Mouse (Mus musculus): ENCODE data around the gene Dennd1b. TPM values are rescaled to one million over a fixed set of nuclear protein-coding genes. Genes with fewer than 3 reads are reported as not detected.
A peak's percentile ranks its signal among the peaks of the same experiment; 100 is the strongest.

Gene Dennd1b
- total RNA-seq, 2 experiments from 2014 or later, result 22.2 to 23.5 TPM

- intact Hi-C loops (cut with DNase I), result no loop called here
- no peak for DNase-seq
Observed at GRCm38 (mm10) chr1:139153493-139153892, 190.3 kb downstream of the Dennd1b start.

DNA sequence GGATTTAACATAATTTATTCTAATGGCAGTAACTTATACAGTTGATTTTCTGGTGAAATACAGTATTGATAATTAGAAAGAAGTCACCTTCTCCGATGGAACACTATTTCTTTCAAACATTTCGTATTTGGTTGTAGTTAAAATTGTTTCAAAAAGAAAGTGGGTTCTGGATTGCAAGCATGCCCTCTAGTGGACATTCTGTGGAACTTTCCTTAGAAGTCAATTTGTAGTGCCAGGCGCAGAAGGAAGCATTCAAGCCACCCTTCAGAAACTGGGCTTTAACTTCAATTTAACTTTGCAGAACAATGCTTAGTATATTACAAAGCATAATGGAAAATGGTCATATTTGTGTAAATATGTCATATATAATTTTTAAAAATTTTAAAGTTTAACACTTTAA lies 193.2 kb downstream of the Dennd1b start:
- intact Hi-C loops (cut with DNase I), result loop anchor here (2.0 to 5.0 kb wide), 2 partner anchors 194 to 322 kb away; partner anchors contain the start of gene Dennd1b
- peak in 1 of 2 experiments; percentile 8 for DNase-seq

DNA sequence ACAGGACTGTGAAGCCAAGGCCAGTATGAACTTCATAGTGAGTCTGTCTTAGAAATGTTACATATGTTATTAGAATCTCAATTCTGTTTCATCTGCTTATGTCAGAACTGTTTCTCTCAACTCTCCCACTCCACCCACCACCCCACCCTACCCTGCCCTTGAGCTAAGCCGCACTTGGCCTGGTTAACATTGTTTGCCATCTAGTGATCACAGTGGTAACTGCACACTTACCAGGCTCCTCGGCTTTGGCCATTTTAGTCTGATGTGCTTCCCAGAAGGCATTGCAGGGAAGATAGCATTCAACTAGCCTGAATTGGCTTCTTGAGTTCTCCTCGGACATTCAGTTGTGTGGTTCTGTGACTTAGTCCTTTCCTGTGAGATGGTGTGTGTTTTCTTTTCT lies 198.4 kb downstream of the Dennd1b start:
- intact Hi-C loops (cut with DNase I), result loop anchor here (5.0 to 10.0 kb wide), 2 partner anchors 106 to 837 kb away; no protein-coding TSS in a partner anchor

DNA sequence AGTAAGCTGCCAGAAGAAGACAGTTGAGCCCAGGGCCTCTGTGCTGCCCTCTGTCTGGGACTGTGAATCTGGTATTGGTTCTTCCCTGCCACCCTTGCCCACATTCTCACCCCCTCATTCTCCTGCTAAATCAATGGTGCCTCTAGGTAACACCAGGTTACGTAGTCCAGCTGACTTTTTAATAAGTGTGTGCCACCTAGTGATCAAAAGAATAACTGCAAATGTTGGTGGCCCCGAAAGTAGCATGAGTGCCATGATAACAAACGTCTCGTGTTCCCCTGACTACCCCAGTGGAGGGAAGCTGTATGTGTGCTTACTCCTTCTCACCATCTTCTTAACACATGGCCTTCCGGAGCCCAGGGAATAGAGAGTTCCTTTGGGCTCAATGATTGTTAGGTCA lies 199.6 kb downstream of the Dennd1b start:
- intact Hi-C loops (cut with DNase I), result loop anchor here (5.0 to 10.0 kb wide), 2 partner anchors 104 to 838 kb away; no protein-coding TSS in a partner anchor
- peak in 1 of 2 experiments; percentile 21 for DNase-seq

More for the DNA sequence above, 198.4 kb downstream of the Dennd1b start:
- DNase-seq, result no peak

DNA sequence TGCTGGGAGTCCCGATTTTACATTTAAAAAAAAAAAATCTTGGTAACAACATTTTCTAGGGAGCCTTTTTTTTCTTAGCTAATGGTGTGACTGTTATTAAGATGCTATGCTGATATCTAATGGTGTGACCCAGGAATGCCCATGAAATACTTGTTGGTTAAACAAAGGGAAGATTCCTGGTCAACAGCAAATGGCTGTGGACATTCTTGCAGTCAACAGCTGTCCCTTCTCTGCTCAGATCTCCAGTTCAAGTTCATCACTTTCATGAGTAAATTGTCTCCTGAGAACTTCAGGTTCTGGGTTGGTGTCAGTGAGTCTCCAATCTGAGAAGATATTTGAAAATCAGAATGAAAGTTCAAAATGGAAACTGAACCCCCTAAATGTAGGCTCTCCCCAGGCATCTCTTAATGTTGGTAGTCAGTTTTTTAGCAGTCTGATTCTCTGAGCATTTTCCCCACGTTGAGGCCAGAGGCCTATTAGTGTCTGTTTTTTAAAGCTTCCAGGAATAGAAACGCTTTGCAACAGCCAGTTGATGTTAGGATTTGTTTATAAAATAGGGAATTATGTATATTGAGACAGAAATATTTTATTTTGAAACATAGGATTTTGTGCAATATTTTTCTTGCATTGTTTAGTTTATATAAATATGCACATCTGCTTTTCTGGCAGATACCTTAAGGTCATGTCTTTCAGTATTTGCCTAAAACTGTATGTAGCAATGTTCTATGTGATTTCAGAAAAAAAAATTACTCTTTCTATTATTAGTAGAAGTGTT lies 211.0 kb downstream of the Dennd1b start:
- no peak for DNase-seq
- intact Hi-C loops (cut with DNase I), result no loop called here

GRCm38 (mm10) chr1:139179707-139180106 lies 216.5 kb downstream of the Dennd1b start:
- no peak for DNase-seq
- intact Hi-C loops (cut with DNase I), result no loop called here

DNA sequence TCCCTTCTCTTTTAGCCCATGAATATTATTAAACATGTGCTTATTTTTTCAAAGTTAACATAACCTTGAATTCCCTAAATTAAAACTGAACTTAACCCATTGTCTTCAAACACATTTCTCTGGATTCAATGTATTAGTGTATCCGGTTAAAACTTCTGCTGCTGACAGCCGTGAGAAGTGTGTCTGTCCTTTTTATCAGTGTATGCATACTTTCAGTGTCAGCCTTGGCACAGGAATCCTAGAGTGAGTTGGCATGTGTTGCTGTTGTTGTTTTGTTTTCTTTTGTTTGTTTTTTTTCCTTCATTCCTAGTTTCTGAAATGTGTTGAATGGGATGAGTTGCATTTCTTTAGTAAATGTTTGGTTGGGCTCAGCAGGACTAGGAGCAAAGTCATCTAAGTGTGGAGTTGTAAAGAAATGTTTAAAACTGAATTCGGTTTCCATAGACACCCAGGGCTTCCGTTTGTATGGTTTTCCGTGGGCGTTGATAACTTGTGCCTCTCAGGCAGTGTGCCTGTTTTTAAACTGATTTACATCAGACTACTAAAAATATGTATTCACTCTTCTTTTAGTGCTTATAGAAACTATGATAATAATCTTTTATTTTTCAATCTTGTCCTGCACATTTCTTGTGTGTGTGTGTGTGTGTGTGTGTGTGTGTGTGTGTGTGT lies 217.4 kb downstream of the Dennd1b start:
- intact Hi-C loops (cut with DNase I), result no loop called here
- no peak for DNase-seq

DNA sequence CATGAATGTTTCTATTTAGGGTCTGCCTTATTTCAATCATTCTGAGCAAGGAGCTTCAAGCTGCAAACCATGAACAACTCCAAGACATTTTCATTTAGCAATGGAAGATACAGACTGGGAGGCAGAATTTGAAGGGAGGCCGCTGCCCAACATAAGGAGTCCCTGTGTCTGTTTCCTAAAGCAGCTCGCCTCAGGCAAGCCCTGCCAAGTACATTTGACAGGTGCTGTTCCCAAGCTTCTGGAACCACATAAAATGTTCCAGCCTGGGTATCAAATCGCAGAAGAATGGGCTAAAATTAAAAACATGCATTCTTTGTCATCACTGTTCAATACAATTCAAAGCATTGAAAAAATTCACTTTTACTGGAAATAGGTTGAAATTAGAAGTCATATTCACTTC lies 229.4 kb downstream of the Dennd1b start:
- no peak for DNase-seq
- intact Hi-C loops (cut with DNase I), result no loop called here

- no peak for DNase-seq
- intact Hi-C loops (cut with DNase I), result no loop called here
Observed at GRCm38 (mm10) chr1:139194011-139194410, 230.8 kb downstream of the Dennd1b start.

- intact Hi-C loops (cut with DNase I), result no loop called here
- no peak for DNase-seq
Observed at GRCm38 (mm10) chr1:139194428-139195028, 231.3 kb downstream of the Dennd1b start.

- no peak for DNase-seq
- intact Hi-C loops (cut with DNase I), result no loop called here
Observed at GRCm38 (mm10) chr1:139203026-139203425, 239.8 kb downstream of the Dennd1b start.

DNA sequence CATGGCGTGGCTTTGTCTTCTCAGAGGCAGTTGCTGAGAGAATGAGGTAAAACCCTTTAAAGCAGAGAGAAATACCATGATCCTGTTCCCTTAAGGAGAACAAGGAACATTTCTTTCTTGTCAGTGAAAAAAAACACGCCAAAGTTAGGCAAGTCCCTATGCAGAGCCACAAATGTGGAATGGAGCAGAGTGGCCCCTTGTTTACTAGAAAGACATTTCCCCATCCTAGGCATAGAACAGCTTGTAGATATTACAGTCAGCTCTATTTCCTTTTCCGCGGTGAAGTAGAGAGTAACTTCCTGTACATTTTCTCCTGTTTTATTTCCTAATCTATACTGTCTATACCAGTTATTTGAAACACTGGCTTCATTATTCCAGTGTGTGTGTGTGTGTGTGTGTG lies 243.0 kb downstream of the Dennd1b start:
- intact Hi-C loops (cut with DNase I), result no loop called here
- DNase-seq, result no peak

GRCm38 (mm10) chr1:139209796-139210195 lies 246.6 kb downstream of the Dennd1b start:
- DNase-seq, result peak; percentile 2 to 5

GRCm38 (mm10) chr1:139210505-139210904 lies 247.3 kb downstream of the Dennd1b start:
- intact Hi-C loops (cut with DNase I), result no loop called here
- DNase-seq, result no peak

More at GRCm38 (mm10) chr1:139209796-139210195, 246.6 kb downstream of the Dennd1b start:
- intact Hi-C loops (cut with DNase I), result no loop called here

- peak in 1 of 2 experiments; percentile 4 for DNase-seq
- intact Hi-C loops (cut with DNase I), result no loop called here
Observed at GRCm38 (mm10) chr1:139215311-139215710, 252.1 kb downstream of the Dennd1b start.

- intact Hi-C loops (cut with DNase I), result no loop called here
- no peak for DNase-seq
Observed at GRCm38 (mm10) chr1:139223804-139224203, 260.6 kb downstream of the Dennd1b start.

- intact Hi-C loops (cut with DNase I), result no loop called here
- no peak for DNase-seq
Observed at GRCm38 (mm10) chr1:139224309-139224949, 261.2 kb downstream of the Dennd1b start.

Data from heart, postnatal 14 days (tissue).